Mouse (Mus musculus) urinary bladder, adult 2 months (tissue): Measurements from ENCODE around the gene Gm20843. TPM values are rescaled to one million over a fixed set of nuclear protein-coding genes. Genes with fewer than 3 reads are reported as not detected.
"Not testable (repeated sequence)": the region's sequence is repeated elsewhere in the genome, so short reads cannot be mapped to it uniquely, and the experiment has no call there.

ENCODE experiments used
- DNase-seq: peaks from one replicate; pipeline ENCODE4 v3.0.0; 2022; ENCODE audit warnings: low spot score
- polyA plus RNA-seq: library from polyadenylated mRNA; depleted of rRNA; stranded (reverse); fragments of >200 nt; gene quantifications from 2 replicates; pipeline ENCODE4 v1.2.3, GENCODE M21; 2012; rRNA removed

The Gm20843 gene
- not detected in 2 replicates for polyA plus RNA-seq

DNA sequence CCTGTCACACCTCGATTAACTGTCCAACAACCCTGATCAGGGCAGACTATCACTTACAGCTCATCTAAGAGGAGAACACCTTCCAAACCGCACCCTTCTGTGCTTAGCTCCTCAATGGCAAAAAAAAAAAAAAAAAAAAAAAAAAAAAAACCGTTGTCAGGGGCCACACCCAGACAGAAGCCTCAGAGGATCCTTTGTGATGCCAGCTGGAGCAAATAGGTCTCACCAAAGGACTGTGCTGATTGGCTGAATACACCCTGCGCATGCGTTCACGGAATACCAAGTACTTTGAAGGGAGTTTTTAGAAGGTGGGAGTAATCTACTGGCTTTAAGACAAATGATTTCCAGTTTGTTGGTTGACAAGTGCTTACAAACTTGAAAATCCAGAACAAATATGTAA is at the start of gene Gm20843:
Gm20843 (minus strand) TSS at position 101 of the 400 bp plus-strand sequence.
- not testable (repeated sequence) for DNase-seq
